Mouse (Mus musculus) spleen, adult 18-20 months (tissue): ENCODE data around the gene Ddit4l.
"Not testable (repeated sequence)": the region's sequence is repeated elsewhere in the genome, so short reads cannot be mapped to it uniquely, and the experiment has no call there.

Experiments
- DNase-seq, 2 experiments: peaks; one replicate each; pipeline ENCODE4 v3.0.0; 2022; ENCODE audit warnings: mixed read lengths in 2 of 2

Ddit4l gene

DNA sequence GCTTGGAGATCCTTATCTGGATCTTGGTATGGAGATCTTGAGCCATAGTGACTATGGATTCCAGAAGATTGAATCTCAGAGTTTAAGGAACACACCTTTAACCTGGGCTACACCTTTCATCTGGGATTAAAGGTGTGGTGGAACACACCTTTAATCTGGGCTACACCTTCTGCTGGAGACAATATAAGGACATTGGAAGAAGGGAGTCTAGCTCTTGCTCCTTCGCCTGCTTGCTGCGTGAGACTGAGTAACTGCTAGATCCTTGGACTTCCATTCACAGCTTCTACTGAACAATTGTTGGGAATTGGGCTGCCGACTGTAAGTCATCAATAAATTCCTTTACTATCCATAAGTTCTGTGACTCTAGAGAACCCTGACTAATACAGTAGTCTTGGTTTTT is at the start of gene Ddit4l:
Gene Ddit4l, plus strand, starts transcription at position 301 of the 400 bp plus-strand sequence.
- DNase-seq: not testable (repeated sequence)

DNA sequence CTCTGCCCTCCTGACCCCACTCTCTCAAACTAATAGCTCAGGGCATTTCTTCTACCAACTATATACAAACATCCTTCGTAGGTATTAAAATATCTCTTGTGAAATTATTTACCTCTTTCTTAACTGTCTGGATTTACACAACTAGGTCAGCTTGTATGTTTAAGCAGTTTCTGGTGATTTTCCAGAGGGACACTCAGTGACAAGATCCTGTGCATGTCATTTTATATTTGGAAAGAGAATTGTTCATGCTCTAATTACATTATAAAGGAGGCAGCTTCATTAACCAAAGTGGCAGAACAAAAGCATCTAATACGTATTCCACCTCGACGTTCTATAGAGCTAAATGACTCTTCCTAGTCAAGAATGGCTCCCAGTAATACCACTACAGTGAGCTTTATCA is 45.3 kb upstream of the Ddit4l start:
- DNase-seq: no peak

DNA sequence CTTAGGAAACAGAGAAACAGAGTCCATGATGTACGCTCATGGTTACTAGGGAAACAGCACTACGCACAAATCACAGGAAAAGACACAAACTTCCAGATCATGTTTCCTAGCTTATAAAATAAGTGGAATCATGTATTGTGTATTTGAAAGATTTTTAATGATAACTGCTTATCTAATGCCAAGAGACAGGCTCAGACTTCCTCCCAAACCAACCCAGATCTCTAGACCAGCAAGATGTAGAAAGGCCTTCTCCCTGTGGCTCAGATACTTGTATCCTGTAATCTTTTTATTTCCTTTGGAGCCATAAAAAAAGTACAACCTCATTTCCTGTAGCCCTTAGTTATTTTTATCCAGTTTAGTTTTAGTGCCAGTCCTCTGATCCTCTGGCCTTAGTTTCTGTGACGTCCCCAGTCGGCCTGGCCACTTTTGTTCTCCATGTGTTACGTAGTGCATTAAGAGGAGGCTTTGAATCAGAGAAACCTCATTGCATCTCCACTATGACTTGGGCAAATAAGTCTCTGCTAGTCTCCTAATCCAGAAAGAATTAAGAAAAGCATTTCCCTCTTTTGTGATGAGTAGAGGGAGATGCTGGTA is 34.9 kb upstream of the Ddit4l start:
- DNase-seq: no peak

DNA sequence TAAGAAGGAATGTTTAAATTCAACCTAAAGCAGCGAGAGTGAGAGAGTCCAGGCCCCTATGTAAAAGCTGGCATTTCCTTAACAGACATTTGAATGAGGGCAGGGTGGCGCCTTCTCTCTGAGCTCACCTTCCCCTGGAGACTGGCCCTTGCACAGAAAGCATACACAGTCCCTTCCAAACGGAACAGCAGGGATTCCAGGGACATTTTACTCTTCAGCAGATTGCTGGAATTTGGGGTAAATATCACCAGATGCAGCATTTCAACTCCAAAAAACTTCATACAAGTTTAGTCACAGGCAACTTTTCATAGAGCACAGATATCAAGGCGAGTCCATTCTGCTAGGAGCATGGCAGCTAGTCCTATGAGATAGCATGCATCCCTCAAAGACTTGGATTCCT is 31.6 kb upstream of the Ddit4l start:
- DNase-seq: no peak

DNA sequence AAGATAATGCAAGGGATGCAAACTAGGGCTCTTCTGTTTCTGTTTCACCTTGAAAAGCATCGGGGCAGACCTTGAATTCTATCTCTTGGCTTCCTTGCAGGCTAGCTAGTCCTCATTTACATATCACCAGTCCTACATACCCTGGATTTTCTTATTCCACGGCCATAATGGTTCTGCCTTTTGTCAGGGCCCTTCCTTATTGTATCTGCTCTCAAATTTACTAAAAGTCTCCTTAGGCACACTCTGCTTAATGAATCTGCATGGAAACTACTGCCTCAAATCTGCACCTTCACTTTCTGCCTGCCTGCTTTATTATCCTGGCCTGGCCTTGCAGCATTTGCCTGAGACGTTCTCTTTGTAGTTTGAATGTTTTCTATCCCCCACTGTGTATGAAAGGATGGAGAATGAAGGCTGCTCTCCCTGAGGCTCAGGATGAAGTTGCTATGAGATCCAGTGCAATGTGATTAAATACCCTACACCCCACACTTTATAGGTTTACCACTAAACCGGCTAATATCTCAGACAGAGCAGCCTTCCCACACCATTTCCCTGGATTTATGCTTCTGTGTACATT is 27.0 kb upstream of the Ddit4l start:
- DNase-seq: no peak

DNA sequence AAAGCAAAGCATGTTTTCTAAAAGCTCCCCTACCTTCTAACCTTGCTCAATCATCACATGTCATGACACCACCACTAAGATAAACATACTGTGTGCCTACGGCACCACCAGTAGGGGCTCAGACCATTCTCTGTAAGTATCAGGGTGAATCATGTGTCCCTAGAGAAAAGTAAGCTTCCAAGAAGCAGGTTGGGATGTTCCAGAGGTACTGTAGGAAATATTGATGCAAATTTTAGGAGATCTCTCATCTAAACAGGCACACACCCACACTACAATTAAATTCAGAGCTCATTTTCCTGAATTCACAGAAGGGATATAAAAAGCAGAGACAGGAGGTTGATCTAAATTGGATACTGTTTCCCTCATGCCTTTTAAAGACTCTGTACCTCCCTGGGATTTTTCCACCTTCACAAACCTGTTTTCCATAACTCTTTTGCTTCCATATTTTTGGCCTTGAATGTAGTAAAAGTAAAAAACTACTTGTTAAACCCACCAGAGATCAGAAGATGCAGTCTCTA is 12.4 kb upstream of the Ddit4l start:
- no peak for DNase-seq

DNA sequence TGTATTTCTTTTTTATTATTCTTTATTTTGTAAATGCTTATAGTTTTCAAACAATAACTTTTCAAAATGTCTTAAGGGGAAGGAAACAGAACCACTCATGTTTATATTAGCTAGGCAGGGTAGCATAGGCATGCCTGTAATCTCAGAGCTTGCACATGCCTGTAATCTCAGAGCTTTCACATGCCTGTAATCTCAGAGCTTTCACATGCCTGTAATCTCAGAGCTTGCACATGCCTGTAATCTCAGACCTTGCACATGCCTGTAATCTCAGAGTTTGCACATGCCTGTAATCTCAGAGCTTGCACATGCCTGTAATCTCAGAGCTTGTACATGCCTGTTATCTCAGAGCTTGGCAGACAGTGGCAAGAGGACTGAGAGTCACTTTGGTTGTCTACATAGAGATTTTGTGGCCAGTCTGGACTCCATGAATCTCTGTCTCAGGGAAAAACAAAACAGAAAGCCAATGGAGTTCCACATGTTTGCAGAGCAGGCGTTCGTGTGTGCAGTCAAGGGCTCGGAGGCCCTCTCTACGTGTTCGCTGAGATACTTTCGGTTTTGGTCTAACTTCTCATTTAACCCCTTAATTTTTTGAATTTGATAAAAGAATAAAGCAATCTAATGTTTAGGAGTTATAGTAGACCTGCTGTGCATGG is 10.8 kb upstream of the Ddit4l start:
- DNase-seq: no peak

DNA sequence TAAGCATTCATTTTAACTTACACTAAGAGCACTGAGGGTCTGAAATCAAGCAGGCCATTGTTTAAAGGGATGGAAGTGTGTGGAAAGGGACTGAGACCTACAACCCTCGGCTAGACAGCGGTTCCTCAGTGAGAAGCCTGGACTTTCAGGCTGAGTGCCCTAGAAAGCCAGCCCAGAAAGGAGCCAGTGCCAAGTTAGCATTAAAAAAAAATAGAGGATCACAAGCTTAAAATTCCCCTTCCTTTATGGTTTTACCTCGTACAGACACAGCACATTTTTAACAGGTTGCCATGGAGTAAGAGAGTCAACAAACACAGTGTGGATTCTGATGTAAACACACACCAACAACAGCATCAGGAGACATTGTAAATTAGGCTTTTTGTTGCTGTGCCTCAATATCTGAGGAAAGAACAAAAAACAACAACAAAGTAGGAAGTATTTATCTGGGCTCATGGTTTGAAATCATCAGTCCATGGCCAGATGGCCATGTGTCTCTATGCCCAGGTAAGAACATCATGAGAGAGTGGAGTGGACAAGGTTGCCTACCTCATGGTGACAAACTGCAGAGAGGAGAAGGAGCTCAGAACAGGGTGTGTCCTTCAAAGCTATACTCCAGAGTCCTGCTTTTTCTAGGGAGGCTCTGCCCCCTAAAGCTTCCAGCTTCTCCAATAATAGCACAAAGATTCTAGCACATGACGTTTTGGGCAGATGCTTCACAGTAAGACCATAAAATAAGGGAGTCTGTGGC is 10.1 kb upstream of the Ddit4l start:
- no peak for DNase-seq

DNA sequence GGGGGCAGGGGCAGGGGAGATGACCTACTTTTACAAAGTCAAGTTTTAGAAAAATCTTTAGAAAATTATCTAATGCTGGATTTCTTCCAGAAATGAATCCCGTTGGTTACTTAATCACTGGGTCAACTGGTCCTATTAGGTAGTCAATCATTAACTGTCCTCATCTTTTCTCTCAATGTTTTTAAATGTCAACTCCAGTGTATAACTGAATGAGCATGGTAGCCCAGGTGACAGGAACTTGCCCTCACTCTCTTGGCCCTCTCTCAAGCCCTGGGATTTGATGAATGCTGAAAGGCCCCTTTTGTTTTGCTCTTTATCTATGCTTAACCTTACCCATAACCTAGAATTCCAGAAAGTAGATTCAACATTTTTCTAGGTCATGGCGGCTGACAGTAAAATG is 9.4 kb upstream of the Ddit4l start:
- no peak for DNase-seq

DNA sequence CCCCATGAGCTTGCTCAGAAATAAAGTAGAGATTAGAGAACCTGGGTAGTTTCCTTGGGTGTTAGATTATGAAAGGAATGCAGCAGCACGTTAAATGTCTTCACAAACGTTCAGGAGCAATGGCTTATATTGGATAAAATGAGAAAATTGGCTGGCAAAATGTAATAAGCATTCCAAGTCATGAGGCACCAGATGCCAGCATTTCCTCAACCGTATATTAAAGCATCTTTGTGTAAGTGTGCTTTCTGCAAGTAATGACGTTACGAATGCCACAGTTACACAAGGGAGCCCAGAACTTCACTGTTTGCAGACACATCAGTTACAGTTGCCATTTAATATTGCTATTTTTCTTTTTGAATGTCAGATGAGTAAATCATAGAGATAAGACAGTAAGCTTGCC is 872 bp upstream of the Ddit4l start:
- no peak for DNase-seq

DNA sequence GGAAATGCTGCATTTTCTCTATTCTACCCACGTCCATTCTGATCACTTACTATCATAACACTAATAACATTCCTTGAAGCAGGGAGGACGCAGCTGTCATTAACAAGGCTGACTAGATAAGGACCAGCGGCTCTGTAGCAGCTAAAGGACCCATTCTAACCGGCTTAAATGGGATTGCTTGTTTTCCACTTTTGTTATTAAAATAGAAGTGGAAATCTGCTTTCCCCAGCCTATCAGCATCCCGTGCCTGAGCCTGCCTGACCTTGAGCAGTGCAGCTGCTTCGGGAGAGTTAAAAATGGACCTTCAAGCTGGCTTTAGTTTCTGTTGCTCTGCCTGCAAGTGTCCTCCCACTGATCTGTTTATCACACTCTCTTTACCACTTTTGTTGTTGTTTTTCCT is 679 bp downstream of the Ddit4l start:
- no peak for DNase-seq

DNA sequence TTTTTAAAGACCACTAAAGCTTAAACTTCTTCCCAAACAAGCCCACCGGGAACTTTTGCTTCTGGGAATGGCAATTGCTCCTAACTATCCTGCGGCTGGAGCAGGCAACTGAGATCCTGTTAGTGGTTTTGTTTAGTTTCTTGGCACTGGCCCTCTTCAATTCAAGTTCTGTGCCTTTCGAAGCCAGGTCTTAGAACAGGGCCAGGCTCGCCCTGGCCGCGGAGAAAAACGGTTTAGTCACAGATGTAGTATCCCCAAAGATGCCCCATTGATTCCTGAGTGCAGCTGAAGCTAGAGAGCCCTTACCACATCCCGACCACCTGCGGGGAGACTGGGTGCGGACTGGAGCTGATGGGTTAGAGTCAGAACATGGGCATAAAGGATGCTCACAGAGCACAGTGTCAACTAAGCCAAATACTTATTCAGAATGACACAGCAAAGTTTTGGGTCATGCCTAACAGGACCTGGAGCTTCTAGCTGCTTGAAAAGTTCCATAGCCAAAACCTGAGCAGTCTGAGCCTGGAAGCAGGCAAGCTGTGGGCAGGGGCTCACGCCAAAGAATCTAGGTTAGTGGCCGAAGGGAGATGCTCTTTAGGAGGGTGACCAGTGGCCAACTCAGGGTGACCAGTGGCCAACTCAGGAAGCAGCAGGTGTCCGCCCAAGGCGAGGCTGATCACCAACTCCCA is 1.6 kb downstream of the Ddit4l start:
- no peak for DNase-seq

DNA sequence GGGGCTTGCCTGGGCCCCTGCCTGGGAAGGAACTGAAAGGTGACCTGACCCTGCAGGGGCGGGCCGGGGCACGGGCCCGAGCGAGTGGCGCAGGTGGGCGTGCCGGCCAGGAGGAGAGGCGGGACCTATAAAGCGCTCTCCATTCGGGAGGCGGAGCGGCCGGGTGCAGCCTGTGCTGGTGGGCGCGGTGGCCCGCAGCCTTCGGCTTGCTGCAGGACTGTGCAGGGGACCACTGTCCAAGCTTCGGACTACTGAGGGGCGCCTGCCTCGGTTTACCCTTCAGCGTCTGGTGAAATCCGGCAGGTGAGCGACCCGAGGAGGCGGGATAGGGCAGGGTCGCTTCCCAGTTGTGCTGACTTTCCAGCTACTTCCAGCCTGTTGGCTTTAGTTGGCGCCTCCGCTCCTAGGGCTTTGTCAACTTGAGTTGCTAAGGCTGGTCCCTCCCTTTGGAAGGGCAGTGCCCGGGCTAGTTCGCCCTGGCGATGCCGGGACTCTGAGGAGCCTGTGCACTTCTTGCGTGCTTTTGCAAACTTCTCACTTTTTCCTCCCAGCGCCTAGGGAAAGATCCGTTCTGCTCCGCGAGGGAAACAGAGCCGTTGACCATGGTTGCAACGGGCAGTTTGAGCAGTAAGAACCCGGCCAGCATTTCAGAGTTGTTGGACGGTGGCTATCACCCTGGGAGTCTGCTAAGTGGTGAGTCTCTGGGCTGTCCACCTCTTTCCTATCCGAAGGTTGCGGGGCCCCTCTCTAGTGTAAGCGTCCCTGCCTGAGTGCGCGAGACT is 2.4 kb downstream of the Ddit4l start:
- DNase-seq: peak in 1 of 2 experiments; percentile 14

DNA sequence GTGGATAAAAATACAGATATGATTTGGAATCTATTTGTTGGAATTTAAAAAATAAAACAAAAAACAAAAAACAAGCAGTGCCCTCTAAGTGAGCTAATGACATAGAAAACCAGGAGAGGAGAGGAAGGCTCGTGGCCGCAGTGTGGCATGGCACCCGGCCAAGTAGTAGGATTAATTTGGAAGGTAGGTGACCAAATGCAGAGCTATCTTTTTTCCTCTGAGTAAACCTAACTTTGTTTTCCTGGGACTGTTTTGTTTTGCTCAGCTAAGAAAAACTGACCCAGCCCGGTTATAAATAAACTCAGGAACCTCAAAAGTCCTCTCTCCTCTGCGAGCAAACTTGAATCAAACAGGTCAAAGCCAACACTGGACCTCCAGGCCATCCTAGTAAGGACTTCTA is 3.6 kb downstream of the Ddit4l start:
- DNase-seq: no peak

DNA sequence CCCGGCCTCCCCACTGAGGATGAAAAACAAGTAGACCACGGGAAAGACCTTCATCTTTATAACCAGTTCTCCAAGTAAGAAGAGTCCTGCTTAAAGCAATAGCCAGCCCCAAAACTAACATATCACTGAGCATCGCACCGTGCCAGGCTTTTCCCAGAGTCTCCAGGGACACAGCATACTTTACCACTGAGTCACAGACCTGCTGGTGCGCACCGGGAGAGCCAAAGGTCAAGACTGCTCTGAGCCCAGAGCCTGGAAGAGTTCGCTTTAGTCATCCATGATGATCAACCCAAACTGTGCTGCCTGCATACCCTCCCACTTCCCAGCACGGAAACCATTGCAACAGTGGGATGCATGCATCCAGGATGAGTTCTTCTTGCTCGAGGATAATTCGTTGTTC is 12.3 kb downstream of the Ddit4l start:
- DNase-seq: no peak

DNA sequence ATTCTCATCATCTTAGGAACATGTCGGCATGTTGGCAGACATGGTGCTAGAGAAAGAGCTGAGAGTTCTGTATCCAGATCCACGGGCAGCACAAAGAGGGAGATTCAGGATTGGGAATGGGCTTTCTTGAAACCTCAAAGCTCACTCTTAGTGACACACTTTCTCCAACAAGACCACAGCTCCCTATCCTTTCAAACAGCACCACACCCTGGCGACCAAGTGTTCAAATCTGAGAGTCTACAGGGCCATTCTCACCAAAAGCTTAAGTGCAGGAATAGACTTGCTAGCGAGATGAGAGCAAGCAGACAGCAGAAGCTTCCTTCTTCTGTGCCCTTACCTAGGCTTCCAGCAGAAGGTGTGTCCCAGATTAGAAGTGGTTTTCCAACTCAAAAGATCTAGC is 15.2 kb downstream of the Ddit4l start:
- no peak for DNase-seq

DNA sequence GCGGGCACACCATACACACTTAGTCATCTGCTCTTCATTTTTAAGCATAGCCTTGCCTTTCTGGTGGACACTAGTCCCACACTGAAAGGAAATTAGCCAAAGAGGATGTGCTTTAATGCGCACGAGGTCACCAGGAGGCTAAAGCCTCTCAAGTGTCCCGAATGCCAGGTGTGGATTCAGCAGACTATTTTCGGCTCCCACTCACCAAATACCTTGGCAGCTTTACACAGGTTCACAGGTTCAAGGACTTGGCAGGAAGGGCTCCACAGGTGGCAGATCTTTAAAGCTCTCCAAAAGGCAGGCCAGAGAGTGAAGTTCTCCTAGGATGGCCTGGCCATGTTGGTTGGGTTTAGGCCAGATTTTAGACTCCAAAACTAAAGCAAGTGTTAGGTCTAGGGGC is 19.8 kb downstream of the Ddit4l start:
- no peak for DNase-seq

DNA sequence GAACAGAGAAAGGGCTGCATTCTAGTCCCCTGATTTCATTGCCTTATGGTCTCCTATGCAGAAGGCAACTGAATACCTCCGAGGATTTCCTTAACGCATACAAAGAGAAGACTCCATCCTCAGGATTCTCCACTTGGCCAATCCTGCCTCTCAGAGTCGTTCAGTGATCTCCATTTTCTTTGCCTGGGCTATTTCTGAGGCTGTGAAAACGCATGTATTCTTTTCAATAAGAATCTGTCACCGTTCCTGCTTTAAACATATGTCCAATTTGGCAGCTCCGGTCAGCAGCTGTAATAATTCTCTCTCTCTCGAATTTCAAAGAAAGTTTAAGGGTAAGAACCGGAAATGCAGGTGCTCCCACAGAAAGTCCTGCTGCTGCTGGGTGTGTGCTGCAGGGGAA is 20.7 kb downstream of the Ddit4l start:
- DNase-seq: no peak

DNA sequence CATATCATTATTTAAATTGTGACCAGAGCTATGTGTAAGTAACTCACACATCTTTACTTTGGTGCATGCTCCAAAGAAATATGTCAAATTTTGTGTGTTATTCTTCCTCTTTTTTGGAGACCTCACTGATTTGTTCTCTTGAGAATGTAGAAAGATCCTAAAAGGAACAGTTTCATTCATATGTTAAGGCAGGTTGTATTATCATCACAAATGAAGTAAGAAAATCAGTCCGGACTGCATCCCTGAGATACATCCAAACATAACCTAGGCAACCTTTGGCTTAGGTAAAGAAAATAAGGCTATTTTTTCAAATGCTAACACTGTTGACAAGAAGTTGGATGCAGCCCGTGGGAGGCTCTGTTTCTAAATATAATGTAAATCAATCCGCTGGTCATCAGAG is 21.2 kb downstream of the Ddit4l start:
- no peak for DNase-seq

DNA sequence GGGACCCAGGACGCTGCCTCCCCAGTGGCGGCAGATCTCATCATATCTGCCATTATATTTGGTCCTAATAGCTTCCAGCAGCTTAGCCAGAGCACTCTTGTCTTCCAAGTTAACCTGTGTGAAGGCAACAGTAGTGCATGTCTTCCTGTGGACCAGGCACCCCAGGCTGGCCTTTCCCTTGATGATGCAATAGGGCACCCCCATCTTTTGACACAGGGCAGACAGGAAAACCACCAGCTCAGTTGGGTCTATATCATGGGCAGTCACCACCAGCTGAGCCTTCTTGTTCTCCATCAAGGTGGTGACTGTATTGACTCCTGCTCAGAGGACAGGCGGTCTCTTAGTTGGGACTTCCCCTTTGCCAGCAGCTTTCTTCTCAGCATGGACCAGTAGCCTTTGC is 22.7 kb downstream of the Ddit4l start:
- DNase-seq: no peak

DNA sequence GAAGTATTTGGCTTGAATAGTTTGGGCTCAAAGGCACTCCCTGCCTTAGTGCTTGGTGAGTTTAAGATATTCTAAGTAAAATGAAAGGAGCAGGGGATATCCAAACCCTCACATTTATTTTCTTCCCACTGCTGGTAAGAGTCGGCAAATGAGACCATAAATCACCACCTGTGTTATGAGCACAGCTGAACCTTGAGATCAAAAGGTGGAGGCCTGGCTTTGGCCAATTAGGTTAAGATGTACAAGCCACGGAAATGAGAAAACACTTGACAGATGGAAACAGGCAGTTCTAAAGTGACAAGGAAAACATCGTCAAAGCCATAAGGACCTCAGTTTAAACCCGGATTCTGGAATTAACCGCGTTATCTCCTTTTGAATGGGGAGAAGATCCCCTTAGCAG is 23.5 kb downstream of the Ddit4l start:
- DNase-seq: no peak

DNA sequence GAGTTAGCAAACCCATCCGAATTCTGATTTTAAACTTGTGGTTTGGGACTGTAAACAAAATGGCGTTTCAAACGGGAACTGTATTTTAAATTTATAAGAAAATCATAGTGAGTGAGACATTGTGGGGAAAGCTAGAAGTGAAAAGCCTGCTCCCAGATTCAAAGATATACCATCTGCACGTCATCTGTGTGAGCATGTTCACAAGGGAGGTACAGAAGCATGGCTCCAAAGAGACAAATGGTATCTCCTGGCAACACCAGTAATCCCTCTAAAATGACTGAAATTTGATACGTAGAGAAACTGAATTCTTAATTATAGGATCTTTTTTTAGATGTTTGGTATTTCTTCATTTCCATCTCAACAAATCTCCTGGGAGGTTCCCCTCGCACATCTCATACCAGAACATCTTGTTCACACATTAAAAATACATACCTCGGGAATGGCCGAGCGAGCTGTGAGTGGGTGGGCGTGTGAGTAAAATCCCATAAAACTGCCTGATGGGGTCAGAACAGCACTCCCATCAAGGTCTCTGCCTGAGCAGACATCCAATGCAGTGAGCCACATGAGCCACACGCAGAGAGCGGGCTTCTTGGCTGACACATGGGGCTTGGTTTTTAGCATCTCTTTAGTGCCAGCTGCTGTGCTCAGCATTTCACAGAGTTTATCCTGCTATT is 26.2 kb downstream of the Ddit4l start:
- DNase-seq: no peak
